Mouse (Mus musculus): ENCODE data around the gene Lst1. TPM values are rescaled to one million over a fixed set of nuclear protein-coding genes. Genes with fewer than 3 reads are reported as not detected.

The Lst1 gene
- total RNA-seq, 2 experiments from 2014 or later, result 65.2 to 99.6 TPM

DNA sequence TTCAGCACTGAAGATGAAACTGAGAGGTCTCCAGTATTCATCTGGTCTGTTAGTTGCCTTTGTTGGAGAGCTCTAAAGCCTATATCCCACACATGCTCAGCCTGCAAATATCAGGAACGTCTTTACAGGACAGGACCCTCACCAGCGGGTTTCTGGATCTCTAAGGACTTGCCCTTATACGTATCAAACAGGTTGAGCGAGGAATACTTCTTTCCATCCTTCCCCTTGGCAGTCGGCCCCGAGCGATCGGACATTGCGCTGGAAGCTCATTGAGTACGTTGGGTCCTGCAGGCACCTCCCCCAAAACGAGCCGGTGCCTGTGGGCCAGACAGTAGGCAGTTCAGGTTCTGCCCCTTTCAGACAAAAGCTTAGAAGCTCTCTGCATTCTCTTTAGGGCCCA, 25.5 kb downstream of the Lst1 start:
- ATAC-seq (replicated peaks; ENCODE audit: poor library complexity), result no peak

DNA sequence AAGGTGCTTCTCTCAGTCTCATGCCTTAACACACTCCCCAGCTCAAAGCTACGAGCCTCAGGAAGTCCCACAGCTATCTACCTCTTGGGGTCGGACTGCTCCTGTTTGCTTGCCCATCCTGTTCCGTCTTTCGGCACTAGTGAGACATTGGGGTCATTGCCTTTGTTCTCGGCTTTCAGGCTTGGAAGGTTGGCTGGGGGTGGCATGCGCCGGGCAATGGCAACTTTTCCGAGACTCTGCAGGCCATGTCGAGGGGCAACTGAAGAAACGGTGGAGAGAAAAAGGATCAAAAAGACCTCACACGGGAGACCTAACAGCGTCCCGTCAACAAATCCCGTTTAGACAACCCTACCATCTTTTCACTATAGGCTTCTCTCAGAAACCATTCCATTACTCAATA, 26.1 kb downstream of the Lst1 start:
- no peak for ATAC-seq (replicated peaks; ENCODE audit: poor library complexity)

DNA sequence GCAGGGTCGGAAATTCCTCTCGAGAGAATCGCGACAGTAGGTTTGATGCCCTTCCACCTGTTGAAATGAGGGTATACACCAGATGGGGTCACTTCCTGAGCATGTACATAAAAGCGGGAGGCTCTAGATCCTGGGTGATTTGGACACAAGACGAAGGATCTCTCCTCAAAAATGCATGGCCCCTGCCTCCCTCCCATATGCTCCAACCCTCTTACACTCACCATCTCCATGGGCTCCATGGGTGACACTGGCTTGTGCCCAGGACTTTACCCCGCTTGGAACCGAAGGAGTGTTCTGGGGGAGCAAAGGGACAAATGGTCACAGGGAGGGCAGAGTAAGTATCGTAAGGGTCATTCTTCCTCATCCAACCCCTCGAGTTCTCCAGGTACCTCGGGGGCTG, 26.8 kb downstream of the Lst1 start:
- no peak for ATAC-seq (replicated peaks; ENCODE audit: poor library complexity)

DNA sequence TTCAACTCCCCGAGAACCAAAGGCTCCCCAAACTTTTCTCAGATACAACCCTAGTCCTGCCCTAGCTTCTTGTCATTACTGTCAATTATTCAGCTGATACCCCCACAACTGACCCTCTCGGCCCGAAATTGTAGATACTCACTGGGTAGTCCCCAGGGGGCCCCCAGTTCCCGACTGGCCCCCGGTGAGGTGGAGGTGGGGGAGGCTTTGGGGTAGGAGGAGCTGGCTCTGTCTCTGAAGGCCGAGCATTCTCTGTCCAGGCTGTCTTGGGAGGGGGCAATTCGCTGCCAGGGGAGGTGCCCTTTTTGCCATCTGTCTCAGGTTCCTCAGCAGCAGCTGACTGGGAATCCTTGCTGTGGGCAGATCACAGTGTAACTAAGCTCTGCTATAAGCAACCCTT, 28.6 kb downstream of the Lst1 start:
- no peak for ATAC-seq (replicated peaks; ENCODE audit: poor library complexity)

DNA sequence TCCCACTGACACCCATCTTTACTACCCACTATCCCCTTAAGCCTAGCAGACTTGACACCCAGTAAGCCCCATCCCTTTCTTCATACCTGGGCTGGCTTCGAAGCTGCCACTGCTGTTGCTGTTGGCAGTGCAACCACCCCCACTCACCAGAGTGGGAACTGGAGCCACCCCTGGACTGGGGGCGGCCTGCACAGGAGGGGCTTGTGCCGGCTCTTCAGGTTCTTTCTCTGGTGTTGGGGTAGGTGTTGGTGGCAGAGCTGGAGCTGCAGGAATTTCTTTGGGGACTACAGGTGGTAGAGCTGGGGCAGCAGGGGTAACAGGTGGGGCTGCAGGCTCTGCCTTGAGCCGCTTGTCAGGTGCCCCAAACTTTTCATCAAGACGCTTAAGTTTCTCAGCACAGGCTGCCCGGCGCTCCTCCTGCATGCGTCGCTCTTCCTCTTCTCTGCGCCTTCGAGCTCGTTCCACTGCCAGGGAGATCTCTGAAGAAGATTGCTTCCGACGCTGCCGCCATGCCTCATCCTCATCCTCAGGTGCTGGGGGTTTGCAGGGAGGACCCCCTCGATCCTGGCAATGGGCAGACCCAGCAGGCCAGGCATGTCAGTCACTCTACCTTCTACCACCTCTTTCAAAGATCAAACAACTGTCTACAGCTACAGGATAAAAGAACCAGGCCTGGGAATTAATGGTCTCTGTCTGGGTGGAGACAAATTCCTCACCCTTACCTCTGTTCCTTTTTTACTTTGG, 29.2 kb downstream of the Lst1 start:
- no peak for ATAC-seq (replicated peaks; ENCODE audit: poor library complexity)

DNA sequence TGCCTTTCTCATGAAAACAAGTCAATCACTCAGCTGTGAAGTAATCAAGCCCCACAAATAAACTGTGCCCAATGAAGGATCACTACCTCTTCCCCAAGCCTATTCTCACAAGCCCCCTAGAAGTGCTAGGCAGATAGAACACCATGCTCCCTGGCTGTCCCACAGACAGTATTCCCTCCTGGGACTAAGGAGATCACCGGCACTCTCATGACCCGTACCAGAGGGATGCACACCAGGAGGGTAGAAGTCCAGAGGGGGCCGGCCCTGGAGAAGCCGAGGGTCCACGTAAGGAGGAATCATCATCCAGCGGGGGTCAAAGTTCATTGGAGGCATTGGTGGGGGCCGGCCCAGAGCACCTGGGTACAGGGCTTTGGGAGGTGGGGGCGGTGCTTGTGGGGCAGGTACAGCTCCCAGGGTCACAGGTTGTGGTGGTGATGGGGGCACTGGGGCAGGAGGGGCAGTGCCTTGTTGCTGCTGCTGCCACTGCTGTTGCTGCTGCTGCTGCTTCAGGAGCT, 30.5 kb downstream of the Lst1 start:
- ATAC-seq (replicated peaks; ENCODE audit: poor library complexity), result no peak

DNA sequence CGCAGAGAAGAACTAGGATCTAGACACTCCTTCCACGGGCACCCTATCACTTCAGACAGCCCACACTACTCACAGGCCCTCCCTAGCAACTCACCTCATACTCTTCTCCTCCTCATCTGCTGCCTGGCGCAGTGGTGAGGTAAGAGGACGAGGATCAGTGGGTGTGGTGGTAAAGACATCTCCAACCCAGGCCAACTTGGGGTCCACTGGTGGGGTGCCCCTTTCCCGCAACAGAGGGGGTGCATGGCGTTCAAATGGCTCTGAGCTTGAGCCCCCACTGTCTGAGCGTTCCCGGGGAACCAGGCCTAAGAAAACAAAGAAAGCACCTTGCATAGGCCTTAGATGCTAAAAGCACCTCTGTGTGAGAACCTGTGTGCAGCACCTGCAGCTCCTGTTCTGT, 31.0 kb downstream of the Lst1 start:
- ATAC-seq (replicated peaks; ENCODE audit: poor library complexity), result no peak

DNA sequence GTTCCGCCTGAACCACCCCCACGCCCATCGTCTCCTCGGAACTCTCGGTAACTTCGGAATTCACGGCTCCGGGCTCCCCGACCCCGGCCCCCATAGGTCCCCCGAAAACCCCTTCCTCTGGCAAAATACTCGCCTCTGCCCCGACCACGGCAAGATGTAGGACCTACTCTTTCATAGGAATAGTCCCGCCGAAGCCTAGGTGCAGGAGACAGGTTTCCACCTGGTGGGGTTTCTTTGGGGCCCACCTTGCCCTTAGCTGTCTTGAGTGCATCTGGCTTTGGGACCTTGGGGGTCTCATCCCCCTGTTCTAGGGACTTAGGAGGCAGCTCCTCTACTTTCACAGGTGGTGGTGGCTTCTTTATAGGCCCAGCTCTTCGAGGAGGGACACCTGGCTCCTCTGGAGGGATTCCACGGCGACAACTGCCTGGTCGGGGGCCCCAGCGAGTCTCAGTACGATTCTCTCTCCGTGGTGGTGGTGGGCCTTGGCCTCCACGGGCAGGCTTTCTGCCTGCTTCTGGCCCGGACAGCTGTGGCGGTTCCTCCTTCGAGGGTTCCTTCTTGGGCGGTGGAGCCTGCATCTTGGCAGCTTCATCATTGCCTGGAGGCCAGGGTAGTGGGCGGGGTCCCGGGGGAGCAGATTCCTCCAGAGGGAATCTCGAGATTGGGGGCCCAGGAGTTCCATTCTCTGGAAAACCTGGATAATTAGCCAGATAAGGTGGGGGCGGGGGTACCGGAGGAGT, 31.6 kb downstream of the Lst1 start:
- ATAC-seq (replicated peaks; ENCODE audit: poor library complexity), result no peak

DNA sequence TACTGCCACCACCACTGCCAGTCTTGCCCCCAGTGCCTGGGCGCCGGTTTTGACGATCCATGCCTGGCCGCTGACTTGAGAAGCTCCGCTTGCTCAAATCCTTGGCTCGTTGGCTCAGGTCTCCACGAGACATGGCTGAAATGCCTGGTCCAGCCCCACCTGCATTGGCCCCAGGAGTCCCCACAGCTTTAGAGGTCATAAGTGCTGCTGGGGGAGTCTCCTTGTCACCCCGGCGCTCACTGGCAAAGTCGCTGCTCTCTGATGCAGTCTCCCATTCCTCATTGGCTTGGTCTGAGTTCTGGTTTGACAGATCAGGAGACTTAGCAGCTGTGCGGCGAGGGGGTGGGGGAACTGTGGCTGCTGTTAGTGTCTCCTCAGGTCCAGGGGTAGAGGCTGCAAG, 32.8 kb downstream of the Lst1 start:
- no peak for ATAC-seq (replicated peaks; ENCODE audit: poor library complexity)

DNA sequence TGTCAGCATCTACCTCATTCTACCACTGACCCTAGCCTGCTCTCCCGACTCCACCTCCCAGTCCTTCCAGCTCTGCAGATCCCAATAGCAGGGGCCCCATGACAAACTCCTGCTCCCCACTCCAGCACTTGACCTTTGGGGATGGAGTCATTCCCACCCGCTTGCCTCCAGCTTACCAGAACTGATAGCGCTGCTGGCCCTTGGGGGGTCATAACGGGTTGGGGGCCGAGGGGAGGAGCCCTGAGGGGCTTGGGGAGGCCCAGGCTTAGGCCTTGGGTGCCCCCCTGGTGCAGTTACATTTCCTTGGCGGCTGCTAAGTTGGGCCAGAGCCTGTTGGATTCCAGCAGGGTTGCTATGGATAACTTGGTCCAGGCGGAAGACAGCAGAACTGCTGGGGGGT, 33.6 kb downstream of the Lst1 start:
- no peak for ATAC-seq (replicated peaks; ENCODE audit: poor library complexity)

DNA sequence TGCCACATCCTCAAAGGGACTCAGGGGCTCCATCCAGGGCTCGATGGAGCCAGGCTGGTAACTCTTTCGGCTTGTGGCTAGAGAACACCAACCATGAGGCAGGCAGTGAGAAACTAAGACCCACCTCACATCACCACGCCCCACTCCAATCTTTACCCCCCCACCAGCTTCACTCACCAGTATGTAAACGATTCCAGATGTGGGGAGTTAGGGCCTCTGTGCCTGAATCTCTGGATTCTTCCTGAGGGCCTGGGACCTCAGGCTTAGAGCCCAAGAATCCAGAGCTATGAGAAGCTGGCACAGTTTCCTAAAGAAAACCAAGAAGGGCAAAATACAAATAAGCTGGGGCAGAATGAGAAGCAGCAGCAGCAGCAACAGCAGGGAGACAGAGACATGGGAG, 34.3 kb downstream of the Lst1 start:
- ATAC-seq (replicated peaks; ENCODE audit: poor library complexity), result no peak

DNA sequence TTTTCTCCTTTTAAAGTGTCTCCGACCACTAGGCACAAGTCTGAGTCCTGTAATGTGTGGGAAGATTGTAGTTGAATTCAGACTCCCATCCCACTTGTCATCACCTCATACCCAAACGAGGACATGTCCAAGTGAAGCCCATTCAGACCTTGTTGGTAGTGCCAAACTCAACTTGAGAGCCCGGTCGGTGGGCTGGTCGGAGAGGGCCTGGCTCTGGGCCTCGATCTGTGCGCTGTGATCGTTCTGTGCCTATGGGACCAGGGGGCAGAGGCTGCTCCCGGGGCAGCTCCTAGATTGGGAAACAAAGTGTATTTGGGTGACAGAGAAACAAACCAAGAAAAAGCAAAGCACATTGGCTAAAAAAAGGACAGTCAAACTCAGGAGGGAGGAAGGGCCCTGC, 35.2 kb downstream of the Lst1 start:
- no peak for ATAC-seq (replicated peaks; ENCODE audit: poor library complexity)

DNA sequence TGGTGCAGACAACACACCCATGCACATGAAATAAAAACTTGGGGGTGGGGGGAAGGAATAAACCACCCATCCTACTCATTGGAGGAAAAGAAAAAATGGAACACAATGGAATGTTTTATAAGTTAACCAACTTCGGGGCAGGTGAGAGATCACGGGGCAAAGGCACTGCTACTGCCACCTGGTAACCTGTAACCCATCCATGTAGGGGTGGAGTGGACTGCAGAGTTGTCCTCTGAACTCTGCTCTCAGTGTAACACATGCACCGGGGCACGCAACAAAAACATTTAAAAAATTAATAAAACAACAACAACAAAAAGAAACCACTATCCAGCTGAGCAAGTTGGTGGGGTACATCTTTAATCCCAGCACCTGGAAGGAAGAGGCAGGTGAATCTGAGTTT, 36.1 kb downstream of the Lst1 start:
- no peak for ATAC-seq (replicated peaks; ENCODE audit: poor library complexity)

DNA sequence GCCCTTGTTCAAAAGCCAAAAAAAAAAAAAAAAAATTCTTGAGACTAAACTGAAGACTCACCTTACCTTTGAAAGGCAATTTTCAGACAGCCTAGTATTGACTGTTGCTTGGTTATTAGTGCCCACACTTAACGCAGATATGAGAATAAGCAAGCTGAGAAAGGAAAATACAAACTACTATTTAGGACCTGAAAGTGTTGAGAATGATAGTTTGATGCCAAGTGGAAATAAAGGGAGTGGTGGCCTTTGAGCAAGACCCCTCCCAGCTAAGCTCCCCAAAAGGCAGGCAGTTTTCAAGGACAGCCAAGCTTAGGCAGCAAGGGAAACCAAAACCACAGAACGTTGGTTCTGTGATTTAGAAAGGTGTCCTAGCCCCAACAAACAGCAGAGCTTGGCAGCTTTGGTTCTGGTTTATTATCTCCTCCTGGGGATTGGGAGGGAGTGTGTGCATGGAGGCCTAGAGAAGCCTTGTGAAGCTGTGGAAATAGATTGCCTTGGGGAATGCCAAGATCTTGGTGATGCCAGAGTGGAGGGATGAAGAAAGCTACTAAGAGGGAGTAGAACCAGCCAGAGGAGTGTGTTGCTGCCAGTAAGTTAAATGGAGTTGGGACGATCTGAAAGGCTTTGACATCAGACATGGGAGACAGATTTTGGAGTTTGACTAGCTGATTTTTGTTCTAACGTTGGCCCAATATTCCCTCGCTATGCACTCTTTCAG, 40.2 kb downstream of the Lst1 start:
- ATAC-seq (replicated peaks; ENCODE audit: poor library complexity), result no peak

DNA sequence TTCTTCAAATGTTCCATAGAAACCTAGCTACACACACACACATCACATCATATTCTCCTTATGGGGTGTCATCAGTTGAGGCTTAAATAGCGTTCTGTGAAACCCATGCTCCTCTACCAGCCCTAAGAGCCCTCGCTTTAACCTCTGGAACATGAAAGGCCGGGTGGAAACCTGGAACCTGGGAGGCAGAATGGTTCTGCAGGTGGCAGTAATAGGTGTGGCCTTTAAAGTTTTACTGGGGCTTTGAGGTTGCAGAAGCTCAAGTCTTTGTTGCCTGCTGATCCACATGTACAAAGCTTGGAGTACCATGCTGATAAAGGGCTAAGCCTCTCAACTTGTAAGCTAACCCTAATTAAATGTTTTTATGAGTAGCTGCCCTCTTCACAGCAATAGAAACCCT, 40.9 kb downstream of the Lst1 start:
- no peak for ATAC-seq (replicated peaks; ENCODE audit: poor library complexity)

DNA sequence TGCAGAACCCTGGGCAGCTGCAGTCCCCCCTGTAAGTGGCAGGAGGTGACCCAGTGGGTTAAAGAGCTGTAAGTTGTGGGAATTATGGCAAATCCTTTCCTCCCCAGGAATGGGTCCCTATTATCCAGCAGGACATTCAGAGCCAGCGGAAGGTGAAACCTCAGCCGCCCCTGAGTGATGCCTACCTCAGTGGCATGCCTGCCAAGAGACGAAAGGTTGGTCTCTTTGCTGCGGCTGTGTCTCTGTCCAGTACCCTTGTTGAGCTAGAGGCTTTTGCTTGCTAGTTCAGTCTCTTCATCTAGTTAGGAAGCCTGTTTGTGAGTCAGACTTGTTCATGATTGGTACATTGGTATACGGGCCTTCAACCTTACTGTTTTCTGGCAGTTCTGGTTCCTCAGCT, 42.1 kb downstream of the Lst1 start:
- ATAC-seq (replicated peaks; ENCODE audit: poor library complexity), result no peak

DNA sequence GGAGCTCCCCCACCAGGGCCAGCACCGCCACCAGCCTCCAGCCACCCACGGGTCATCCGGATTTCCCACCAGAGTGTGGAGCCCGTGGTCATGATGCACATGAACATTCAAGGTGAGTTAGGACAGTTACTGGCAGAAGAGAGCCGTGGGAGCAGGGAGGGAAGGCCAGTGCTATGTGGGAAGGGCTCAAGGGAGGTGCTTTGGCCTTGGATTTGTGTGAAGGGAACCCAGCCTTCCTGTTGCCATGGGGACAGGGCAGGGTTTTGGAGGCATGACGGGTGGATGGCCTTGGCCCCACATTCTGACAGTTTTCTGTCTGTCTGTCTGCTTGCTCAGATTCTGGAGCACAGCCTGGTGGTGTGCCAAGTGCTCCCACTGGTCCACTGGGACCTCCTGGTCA, 46.3 kb downstream of the Lst1 start:
- ATAC-seq (replicated peaks; ENCODE audit: poor library complexity), result no peak

DNA sequence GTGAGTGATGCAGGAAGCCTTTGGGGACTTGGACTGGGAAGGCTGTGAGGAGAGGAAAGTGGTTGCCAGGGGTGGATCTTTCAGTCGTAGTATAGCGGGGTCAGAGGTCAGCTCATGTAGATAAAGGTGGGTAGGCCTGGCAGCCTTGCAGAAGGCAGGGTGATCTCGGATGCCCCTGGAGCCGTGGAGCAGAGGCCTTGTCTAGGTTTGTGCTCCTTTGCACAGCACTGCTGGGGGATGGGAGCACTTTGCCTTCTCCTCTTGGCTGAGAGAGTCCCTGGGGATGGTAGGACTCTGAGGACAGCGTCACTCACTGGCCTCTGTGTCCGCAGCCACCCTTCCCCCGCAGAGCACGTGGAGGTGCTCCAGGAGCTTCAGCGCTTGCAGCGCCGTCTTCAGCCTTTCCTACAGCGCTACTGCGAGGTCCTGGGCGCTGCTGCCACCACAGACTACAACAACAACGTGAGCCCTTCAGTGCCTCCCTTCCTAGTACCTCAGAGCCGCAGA, 47.7 kb downstream of the Lst1 start:
- ATAC-seq (replicated peaks; ENCODE audit: poor library complexity), result no peak

DNA sequence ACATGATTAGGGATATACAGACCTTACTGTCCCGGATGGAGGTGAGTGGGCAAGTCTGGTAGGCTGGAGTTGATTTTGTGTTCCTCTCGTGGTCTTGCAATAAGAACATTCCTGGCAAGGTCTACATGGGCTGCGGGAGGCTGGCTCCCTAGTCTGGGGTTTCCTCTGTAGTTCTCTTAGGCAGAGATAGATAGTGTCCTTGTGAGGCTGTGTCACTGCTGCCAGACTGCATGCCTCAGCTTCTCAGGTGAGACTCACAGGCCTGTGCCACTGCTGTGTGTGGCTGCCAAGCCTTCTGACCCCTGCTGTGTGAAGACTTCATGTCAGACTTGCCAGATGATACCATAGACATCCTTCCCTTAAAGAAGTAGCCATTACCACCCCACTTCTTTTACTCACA, 49.0 kb downstream of the Lst1 start:
- ATAC-seq (replicated peaks; ENCODE audit: poor library complexity), result no peak

DNA sequence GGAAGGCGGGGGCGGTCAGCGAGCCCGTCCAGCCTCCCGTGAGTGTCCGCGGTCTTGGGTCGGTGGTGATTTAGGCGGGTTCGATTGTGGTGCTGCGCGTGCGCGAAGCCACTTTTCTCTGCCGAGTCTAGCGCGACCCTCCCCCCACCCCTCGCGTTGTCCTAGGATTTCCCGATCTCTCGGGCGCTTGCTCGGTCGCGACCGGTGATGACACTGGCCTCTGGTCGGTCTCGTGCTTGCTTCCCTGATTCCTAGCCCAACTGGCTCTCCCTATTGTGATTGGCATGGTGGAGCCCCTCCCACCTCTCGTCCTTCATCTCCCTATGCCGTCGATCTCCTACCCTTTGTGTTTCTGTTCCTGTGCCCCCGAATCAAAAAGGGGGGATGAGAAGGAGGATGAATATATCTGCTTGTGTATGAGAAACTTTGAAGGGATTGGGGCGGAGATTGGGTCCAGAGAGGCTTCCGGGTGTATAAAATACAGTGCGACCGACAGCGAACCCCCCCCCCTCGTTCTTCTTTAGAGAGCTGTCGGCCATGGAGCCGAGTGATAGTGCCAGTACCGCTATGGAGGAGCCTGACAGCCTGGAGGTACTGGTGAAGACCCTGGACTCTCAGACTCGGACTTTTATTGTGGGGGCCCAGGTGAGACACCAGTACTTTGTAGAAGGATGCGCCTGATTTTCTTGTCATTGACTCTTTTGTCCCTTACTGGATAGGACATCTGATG, 52.5 kb downstream of the Lst1 start:
- ATAC-seq (replicated peaks; ENCODE audit: poor library complexity), result peak; percentile 64

Data from megakaryocyte progenitor cell, adult 5-6 weeks (primary cell).